Mouse (Mus musculus) embryo, embryonic 11.5 days (tissue): ENCODE data around the gene Agtpbp1.
"Not testable (repeated sequence)": the region's sequence is repeated elsewhere in the genome, so short reads cannot be mapped to it uniquely, and the experiment has no call there.

Experiments used
- DNase-seq: peaks from one replicate; pipeline ENCODE4 v3.0.0-alpha.2; 2012; ENCODE audit warnings: low read depth, low spot score

Agtpbp1 gene

GRCm38 (mm10) chr13:59481484-59481855 is 103.6 kb downstream of the Agtpbp1 start:
- DNase-seq: no peak

GRCm38 (mm10) chr13:59480599-59481483 is 104.2 kb downstream of the Agtpbp1 start:
- DNase-seq: no peak

- DNase-seq: not testable (repeated sequence)
Measured at GRCm38 (mm10) chr13:59477928-59478327, 107.1 kb downstream of the Agtpbp1 start.

GRCm38 (mm10) chr13:59477451-59477850 is 107.6 kb downstream of the Agtpbp1 start:
- no peak for DNase-seq

GRCm38 (mm10) chr13:59474973-59475372 is 110.1 kb downstream of the Agtpbp1 start:
- no peak for DNase-seq

- no peak for DNase-seq
Measured at GRCm38 (mm10) chr13:59473341-59473740, 111.7 kb downstream of the Agtpbp1 start.

GRCm38 (mm10) chr13:59472222-59472621 is 112.8 kb downstream of the Agtpbp1 start:
- no peak for DNase-seq

GRCm38 (mm10) chr13:59469701-59470100 is 115.3 kb downstream of the Agtpbp1 start:
- DNase-seq: no peak

GRCm38 (mm10) chr13:59468181-59468802 is 116.7 kb downstream of the Agtpbp1 start:
- no peak for DNase-seq

- DNase-seq: no peak
Measured at GRCm38 (mm10) chr13:59467591-59467990, 117.4 kb downstream of the Agtpbp1 start.

- DNase-seq: no peak
Measured at GRCm38 (mm10) chr13:59460958-59461357, 124.1 kb downstream of the Agtpbp1 start.

GRCm38 (mm10) chr13:59456203-59456602 is 128.8 kb downstream of the Agtpbp1 start:
- DNase-seq: no peak

- DNase-seq: no peak
Measured at GRCm38 (mm10) chr13:59454001-59454785, 130.8 kb downstream of the Agtpbp1 start.

- no peak for DNase-seq
Measured at GRCm38 (mm10) chr13:59453582-59453981, 131.4 kb downstream of the Agtpbp1 start.

- DNase-seq: peak; percentile 16
Measured at GRCm38 (mm10) chr13:59453045-59453444, 132.0 kb downstream of the Agtpbp1 start.

- DNase-seq: no peak
Measured at GRCm38 (mm10) chr13:59450840-59451239, 134.2 kb downstream of the Agtpbp1 start.

GRCm38 (mm10) chr13:59447130-59447529 is 137.9 kb downstream of the Agtpbp1 start:
- DNase-seq: no peak

GRCm38 (mm10) chr13:59445179-59445578 is 139.8 kb downstream of the Agtpbp1 start:
- no peak for DNase-seq

GRCm38 (mm10) chr13:59444371-59444770 is 140.7 kb downstream of the Agtpbp1 start:
- DNase-seq: no peak

- DNase-seq: no peak
Measured at GRCm38 (mm10) chr13:59439683-59440082, 145.3 kb downstream of the Agtpbp1 start.

- DNase-seq: no peak
Measured at GRCm38 (mm10) chr13:59434554-59434953, 150.5 kb downstream of the Agtpbp1 start.
